Mouse (Mus musculus): ENCODE results near the gene Col5a1. TPM values are rescaled to one million over a fixed set of nuclear protein-coding genes. Genes with fewer than 3 reads are reported as not detected.
A peak's percentile ranks its signal among the peaks of the same experiment; 100 is the strongest.

Gene Col5a1
- polyA plus RNA-seq, 1 experiment, result 12.3 TPM

- TF ChIP-seq POLR2A (IDR thresholded peaks at IDR 0.05; ENCODE audit: low read depth, low read length), result no peak
- no peak for TF ChIP-seq CTCF (IDR thresholded peaks at IDR 0.05; ENCODE audit: extremely low read depth, insufficient read length, insufficient replicate concordance, low read depth, low read length)
- Histone ChIP-seq H3K4me1 (ENCODE audit: control insufficient read depth, insufficient read depth, insufficient read length, low read length) (peaks cover 5% of the 10 kb centered on the region; the same call in 1 of the 2 replicates), H3K27me3 (ENCODE audit: control insufficient read depth, insufficient read depth, low read length) (no peaks in the 10 kb centered on the region), H3K27ac (ENCODE audit: insufficient read depth, low read depth, low read length) (no peak overlapping the region), H3K36me3 (ENCODE audit: control insufficient read depth, insufficient read depth, low read length) (no peaks in the 10 kb centered on the region), H3K4me3 (ENCODE audit: low read depth, low read length) (no peak overlapping the region)
- 49% methylated on average over 6 of the region's 6 CpGs for WGBS
Measured at GRCm38 (mm10) chr2:27959275-27959674, 73.0 kb downstream of the Col5a1 start.

- 75% methylated on average over 2 of the region's 2 CpGs for WGBS
- Histone ChIP-seq H3K36me3 (ENCODE audit: control insufficient read depth, insufficient read depth, low read length) (no peaks in the 10 kb centered on the region), H3K4me3 (ENCODE audit: low read depth, low read length) (no peak overlapping the region), H3K27me3 (ENCODE audit: control insufficient read depth, insufficient read depth, low read length) (no peaks in the 10 kb centered on the region), H3K27ac (ENCODE audit: insufficient read depth, low read depth, low read length) (no peak overlapping the region), H3K4me1 (ENCODE audit: control insufficient read depth, insufficient read depth, insufficient read length, low read length) (no peaks in the 10 kb centered on the region)
- no peak for TF ChIP-seq CTCF (IDR thresholded peaks at IDR 0.05; ENCODE audit: extremely low read depth, insufficient read length, insufficient replicate concordance, low read depth, low read length)
- no peak for TF ChIP-seq POLR2A (IDR thresholded peaks at IDR 0.05; ENCODE audit: low read depth, low read length)
Measured at GRCm38 (mm10) chr2:27961190-27961589, 75.0 kb downstream of the Col5a1 start.

- no peaks in the 10 kb centered on the region for H3K36me3 ChIP-seq (ENCODE audit: control insufficient read depth, insufficient read depth, low read length)
- TF ChIP-seq POLR2A (IDR thresholded peaks at IDR 0.05; ENCODE audit: low read depth, low read length), result no peak
- TF ChIP-seq CTCF (IDR thresholded peaks at IDR 0.05; ENCODE audit: extremely low read depth, insufficient read length, insufficient replicate concordance, low read depth, low read length), result no peak
- H3K27ac ChIP-seq (ENCODE audit: insufficient read depth, low read depth, low read length), result no peak overlapping the region
- H3K4me3 ChIP-seq (ENCODE audit: low read depth, low read length), result no peak overlapping the region
- 69% methylated on average over 3 of the region's 3 CpGs for WGBS
- no peaks in the 10 kb centered on the region for H3K4me1 ChIP-seq (ENCODE audit: control insufficient read depth, insufficient read depth, insufficient read length, low read length)
- H3K27me3 ChIP-seq (ENCODE audit: control insufficient read depth, insufficient read depth, low read length), result no peaks in the 10 kb centered on the region
Measured at GRCm38 (mm10) chr2:27962406-27962805, 76.2 kb downstream of the Col5a1 start.

- Histone ChIP-seq H3K4me1 (ENCODE audit: control insufficient read depth, insufficient read depth, insufficient read length, low read length) (no peaks in the 10 kb centered on the region), H3K36me3 (ENCODE audit: control insufficient read depth, insufficient read depth, low read length) (no peaks in the 10 kb centered on the region), H3K27ac (ENCODE audit: insufficient read depth, low read depth, low read length) (no peak overlapping the region), H3K4me3 (ENCODE audit: low read depth, low read length) (no peak overlapping the region), H3K27me3 (ENCODE audit: control insufficient read depth, insufficient read depth, low read length) (no peaks in the 10 kb centered on the region)
- TF ChIP-seq POLR2A (IDR thresholded peaks at IDR 0.05; ENCODE audit: low read depth, low read length) (no peak), CTCF (IDR thresholded peaks at IDR 0.05; ENCODE audit: extremely low read depth, insufficient read length, insufficient replicate concordance, low read depth, low read length) (peak; percentile 51; the same call in 1 of the 2 replicates)
- 14% methylated on average over 6 of the region's 6 CpGs for WGBS
Measured at GRCm38 (mm10) chr2:27969158-27969557, 82.9 kb downstream of the Col5a1 start.

GRCm38 (mm10) chr2:27973840-27974239, 87.6 kb downstream of the Col5a1 start:
- TF ChIP-seq POLR2A (IDR thresholded peaks at IDR 0.05; ENCODE audit: low read depth, low read length) (no peak), CTCF (IDR thresholded peaks at IDR 0.05; ENCODE audit: extremely low read depth, insufficient read length, insufficient replicate concordance, low read depth, low read length) (peak; percentile 76; the same call in 1 of the 2 replicates)
- H3K27ac ChIP-seq (ENCODE audit: insufficient read depth, low read depth, low read length), result no peak overlapping the region
- WGBS, result 50% methylated on average over 3 of the region's 3 CpGs
- no peaks in the 10 kb centered on the region for H3K36me3 ChIP-seq (ENCODE audit: control insufficient read depth, insufficient read depth, low read length)
- H3K27me3 ChIP-seq (ENCODE audit: control insufficient read depth, insufficient read depth, low read length), result no peaks in the 10 kb centered on the region
- no peaks in the 10 kb centered on the region for H3K4me1 ChIP-seq (ENCODE audit: control insufficient read depth, insufficient read depth, insufficient read length, low read length)
- H3K4me3 ChIP-seq (ENCODE audit: low read depth, low read length), result no peak overlapping the region

GRCm38 (mm10) chr2:27975786-27976185, 89.6 kb downstream of the Col5a1 start:
- H3K27ac ChIP-seq (ENCODE audit: insufficient read depth, low read depth, low read length), result no peak overlapping the region
- TF ChIP-seq POLR2A (IDR thresholded peaks at IDR 0.05; ENCODE audit: low read depth, low read length) (no peak), CTCF (IDR thresholded peaks at IDR 0.05; ENCODE audit: extremely low read depth, insufficient read length, insufficient replicate concordance, low read depth, low read length) (no peak)
- WGBS, result 31% methylated on average over 2 of the region's 3 CpGs
- H3K27me3 ChIP-seq (ENCODE audit: control insufficient read depth, insufficient read depth, low read length), result no peaks in the 10 kb centered on the region
- no peaks in the 10 kb centered on the region for H3K36me3 ChIP-seq (ENCODE audit: control insufficient read depth, insufficient read depth, low read length)
- H3K4me3 ChIP-seq (ENCODE audit: low read depth, low read length), result no peak overlapping the region
- no peaks in the 10 kb centered on the region for H3K4me1 ChIP-seq (ENCODE audit: control insufficient read depth, insufficient read depth, insufficient read length, low read length)

- no peaks in the 10 kb centered on the region for H3K27me3 ChIP-seq (ENCODE audit: control insufficient read depth, insufficient read depth, low read length)
- TF ChIP-seq POLR2A (IDR thresholded peaks at IDR 0.05; ENCODE audit: low read depth, low read length), result no peak
- no peak for TF ChIP-seq CTCF (IDR thresholded peaks at IDR 0.05; ENCODE audit: extremely low read depth, insufficient read length, insufficient replicate concordance, low read depth, low read length)
- no peak overlapping the region for H3K27ac ChIP-seq (ENCODE audit: insufficient read depth, low read depth, low read length)
- WGBS, result 48% methylated on average over 4 of the region's 4 CpGs
- H3K4me3 ChIP-seq (ENCODE audit: low read depth, low read length), result no peak overlapping the region
- no peaks in the 10 kb centered on the region for H3K4me1 ChIP-seq (ENCODE audit: control insufficient read depth, insufficient read depth, insufficient read length, low read length)
- H3K36me3 ChIP-seq (ENCODE audit: control insufficient read depth, insufficient read depth, low read length), result no peaks in the 10 kb centered on the region
Measured at GRCm38 (mm10) chr2:27976512-27976911, 90.3 kb downstream of the Col5a1 start.

Measured in small intestine, adult 2 months (tissue).